Mouse (Mus musculus) small intestine, adult 2 months (tissue): Measurements from ENCODE around the gene Eif5a2. TPM values are rescaled to one million over a fixed set of nuclear protein-coding genes. Genes with fewer than 3 reads are reported as not detected.

Experiments
- H3K27ac ChIP-seq: fragments of 200-500 bp; 2 replicates; pipeline ENCODE4 v1.5.1; 2012; ENCODE audit warnings: low read depth, low read length, control low read depth, inconsistent platforms; ENCODE audit not compliant: insufficient read depth
- H3K27me3 ChIP-seq: fragments of 200-500 bp; 2 replicates; pipeline ENCODE4 v1.6.1; 2012; ENCODE audit warnings: mild to moderate bottlenecking, moderate library complexity, low read length, inconsistent platforms; ENCODE audit not compliant: control insufficient read depth, insufficient read depth
- H3K36me3 ChIP-seq: fragments of 200-500 bp; 2 replicates; pipeline ENCODE4 v1.6.1; 2012; ENCODE audit warnings: mild to moderate bottlenecking, low read length, control low read depth, inconsistent platforms; ENCODE audit not compliant: control insufficient read depth, insufficient read depth
- H3K4me1 ChIP-seq: fragments of 200-500 bp; 2 replicates; pipeline ENCODE4 v1.6.1; 2012; ENCODE audit warnings: low read length, inconsistent platforms, mixed read lengths; ENCODE audit not compliant: control insufficient read depth, insufficient read depth, insufficient read length
- H3K4me3 ChIP-seq: fragments of 200-500 bp; 2 replicates; pipeline ENCODE4 v1.5.1; 2012; ENCODE audit warnings: low read depth, mild to moderate bottlenecking, control low read depth, inconsistent platforms, low read length, moderate library complexity
- CTCF ChIP-seq: fragments of 200-500 bp; IDR thresholded peaks from 2 replicates; pipeline ENCODE4 v1.5.1; 2012; ENCODE audit warnings: low read depth, mild to moderate bottlenecking, control low read depth, inconsistent platforms, low read length, moderate library complexity, mixed read lengths; ENCODE audit not compliant: insufficient replicate concordance, insufficient read length; ENCODE audit errors: extremely low read depth
- POLR2A ChIP-seq: fragments of 200-500 bp; IDR thresholded peaks from 2 replicates; pipeline ENCODE4 v1.6.1; 2012; ENCODE audit warnings: low read depth, mild to moderate bottlenecking, control low read depth, inconsistent platforms, low read length, moderate library complexity
- WGBS: fragments of 180-500 bp; shearing (Covaris S2); methylation state at CpG from one replicate; pipeline ENCODE4 v1.1.7; 2018; 5-methylcytosine and 5-hydroxymethylcytosine counted together
- polyA plus RNA-seq: library from polyadenylated mRNA; depleted of rRNA; stranded (reverse); fragments of >200 nt; gene quantifications from 2 replicates; pipeline ENCODE4 v1.2.3, GENCODE M21; 2012

The Eif5a2 gene
- polyA plus RNA-seq, 1 experiment: 0.05 TPM

DNA sequence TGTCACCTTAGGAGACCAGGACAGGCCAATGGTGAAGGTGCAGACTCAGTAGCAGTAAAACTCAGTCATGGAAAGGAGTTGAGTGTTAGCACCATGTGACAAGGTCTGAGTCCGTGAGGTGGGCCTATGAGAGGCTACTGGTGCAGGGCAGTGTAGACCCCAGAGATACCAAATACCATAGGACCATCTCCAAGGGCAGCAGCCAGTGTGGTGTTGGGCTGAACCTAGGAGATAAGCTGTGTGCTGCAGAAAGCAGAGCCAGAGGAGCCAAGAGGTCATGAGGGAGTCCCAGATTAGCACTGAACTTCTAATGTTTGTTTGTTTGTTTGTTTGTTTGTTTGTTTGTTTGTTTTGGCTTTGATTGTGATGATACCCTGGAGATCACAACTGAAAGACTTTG lies 4.6 kb upstream of the Eif5a2 start:
- 87% methylated on average over 1 of the region's 1 CpGs for WGBS
- H3K4me1 ChIP-seq: peaks cover 6% of the 10 kb centered on the region
- H3K4me3 ChIP-seq: no peak overlapping the region
- no peaks in the 10 kb centered on the region for H3K36me3 ChIP-seq
- no peaks in the 10 kb centered on the region for H3K27me3 ChIP-seq
- no peak overlapping the region for H3K27ac ChIP-seq
- no peak for TF ChIP-seq POLR2A
- TF ChIP-seq CTCF: no peak

- H3K27ac ChIP-seq: no peak overlapping the region
- no peaks in the 10 kb centered on the region for H3K36me3 ChIP-seq
- H3K4me1 ChIP-seq: peaks cover 7% of the 10 kb centered on the region
- H3K4me3 ChIP-seq: peak overlapping the region; percentile 67; the same call in 1 of the 2 replicates
- no peak for TF ChIP-seq POLR2A
- 0 out of 2 replicates have a peak, but pooled peaks have one; percentile 4 for TF ChIP-seq CTCF
- 57% methylated on average over 9 of the region's 9 CpGs for WGBS
- H3K27me3 ChIP-seq: no peaks in the 10 kb centered on the region
Observed at GRCm38 (mm10) chr3:28780511-28780910, 565 bp upstream of the Eif5a2 start.

- H3K27ac ChIP-seq: no peak overlapping the region
- no peaks in the 10 kb centered on the region for H3K27me3 ChIP-seq
- WGBS: 2% methylated on average over 41 of the region's 41 CpGs
- no peaks in the 10 kb centered on the region for H3K36me3 ChIP-seq
- H3K4me3 ChIP-seq: peak overlapping the region; percentile 67
- TF ChIP-seq POLR2A: no peak
- no peak for TF ChIP-seq CTCF
- H3K4me1 ChIP-seq: peaks cover 7% of the 10 kb centered on the region
Observed at GRCm38 (mm10) chr3:28781422-28781821, 346 bp downstream of the Eif5a2 start.

DNA sequence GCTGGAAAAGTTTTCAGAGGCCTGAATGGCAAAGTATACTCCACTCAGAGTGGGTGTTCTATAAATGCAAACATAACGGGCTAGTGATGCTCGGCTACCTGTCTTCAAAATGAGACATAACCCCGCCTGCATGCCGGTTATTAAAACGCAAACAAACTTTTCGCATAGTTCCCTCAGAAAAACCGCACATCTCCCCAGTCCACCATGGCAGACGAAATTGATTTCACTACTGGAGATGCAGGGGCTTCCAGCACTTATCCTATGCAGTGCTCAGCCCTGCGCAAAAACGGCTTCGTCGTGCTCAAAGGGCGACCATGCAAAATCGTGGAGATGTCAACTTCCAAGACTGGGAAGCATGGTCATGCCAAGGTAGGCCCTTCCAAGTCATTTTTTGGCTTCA lies 772 bp downstream of the Eif5a2 start:
- H3K36me3 ChIP-seq: no peaks in the 10 kb centered on the region
- peaks cover 7% of the 10 kb centered on the region for H3K4me1 ChIP-seq
- 45% methylated on average over 14 of the region's 14 CpGs for WGBS
- no peak for TF ChIP-seq CTCF
- TF ChIP-seq POLR2A: no peak
- peak overlapping the region; percentile 67 for H3K4me3 ChIP-seq
- no peak overlapping the region for H3K27ac ChIP-seq
- H3K27me3 ChIP-seq: no peaks in the 10 kb centered on the region

DNA sequence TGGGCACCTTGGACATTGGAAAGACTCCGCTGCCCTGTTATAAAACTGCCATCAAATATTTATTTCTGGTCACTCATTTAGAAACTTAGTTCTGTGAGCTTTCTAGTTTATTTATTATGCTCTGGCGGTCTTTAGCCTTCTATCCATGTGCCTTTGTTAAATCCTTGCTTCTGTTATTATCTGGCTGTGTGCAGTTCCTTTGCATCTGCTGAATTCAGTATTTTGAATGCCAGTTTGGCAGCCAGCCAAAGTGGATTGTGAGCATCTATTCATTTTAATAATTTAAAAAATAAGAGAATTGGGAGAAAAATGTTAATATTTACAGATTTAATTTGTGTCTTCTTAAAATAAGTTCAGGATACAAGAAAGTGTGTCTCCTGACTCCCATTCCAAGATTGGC lies 3.1 kb downstream of the Eif5a2 start:
- WGBS: 97% methylated on average over 2 of the region's 2 CpGs
- Histone ChIP-seq H3K36me3 (no peaks in the 10 kb centered on the region), H3K27ac (no peak overlapping the region), H3K27me3 (no peaks in the 10 kb centered on the region), H3K4me1 (peaks cover 7% of the 10 kb centered on the region), H3K4me3 (no peak overlapping the region)
- TF ChIP-seq CTCF (no peak), POLR2A (no peak)

GRCm38 (mm10) chr3:28794835-28795234 lies 13.8 kb downstream of the Eif5a2 start:
- Histone ChIP-seq H3K27me3 (no peaks in the 10 kb centered on the region), H3K36me3 (no peaks in the 10 kb centered on the region), H3K4me3 (no peak overlapping the region), H3K27ac (no peak overlapping the region), H3K4me1 (no peaks in the 10 kb centered on the region)
- 81% methylated on average over 7 of the region's 7 CpGs for WGBS
- TF ChIP-seq CTCF (no peak), POLR2A (no peak)

GRCm38 (mm10) chr3:28805301-28806097 lies 24.4 kb downstream of the Eif5a2 start, which contains the start of gene Rpl22l1:
Gene Rpl22l1, plus strand, starts transcription at chr3:28805436.
- Histone ChIP-seq H3K27ac (peak within 1 kb of the TSS; percentile 75), H3K36me3 (peaks cover 14% of the 10 kb centered on the region; the same call in 1 of the 2 replicates), H3K4me3 (peak within 1 kb of the TSS; percentile 97), H3K4me1 (no peaks in the 10 kb centered on the region), H3K27me3 (no peaks in the 10 kb centered on the region)
- under 1% methylated on average over 72 of the region's 72 CpGs for WGBS
- TF ChIP-seq POLR2A (peak; percentile 96), CTCF (no peak)
